Mouse (Mus musculus): Measurements from ENCODE around the gene Lrrc61.

Gene Lrrc61

GRCm38 (mm10) chr6:48568036-48568984, 13.7 kb downstream of the Lrrc61 start:
- Histone ChIP-seq H3K27me3 (ENCODE audit: control insufficient read depth, insufficient read depth, low read length, poor library complexity, severe bottlenecking) (no peaks in the 10 kb centered on the region), H3K36me3 (ENCODE audit: control insufficient read depth, insufficient read depth, low read length, poor library complexity, severe bottlenecking) (peaks cover 4% of the 10 kb centered on the region; the same call in 1 of the 2 replicates)
- no peak for DNase-seq (ENCODE audit: low read depth, low spot score)

GRCm38 (mm10) chr6:48569065-48569807, 14.6 kb downstream of the Lrrc61 start:
- DNase-seq (ENCODE audit: low read depth, low spot score) = peak; percentile 23
- H3K36me3 ChIP-seq (ENCODE audit: control insufficient read depth, insufficient read depth, low read length, poor library complexity, severe bottlenecking) = peaks cover 4% of the 10 kb centered on the region; the same call in 1 of the 2 replicates
- no peaks in the 10 kb centered on the region for H3K27me3 ChIP-seq (ENCODE audit: control insufficient read depth, insufficient read depth, low read length, poor library complexity, severe bottlenecking)

- Histone ChIP-seq H3K36me3 (ENCODE audit: control insufficient read depth, insufficient read depth, low read length, poor library complexity, severe bottlenecking) (no peaks in the 10 kb centered on the region), H3K27me3 (ENCODE audit: control insufficient read depth, insufficient read depth, low read length, poor library complexity, severe bottlenecking) (no peaks in the 10 kb centered on the region)
- no peak for DNase-seq (ENCODE audit: low read depth, low spot score)
Measured at GRCm38 (mm10) chr6:48572014-48572413, 17.4 kb downstream of the Lrrc61 start.

GRCm38 (mm10) chr6:48572572-48573061, 18.0 kb downstream of the Lrrc61 start, which contains the start of gene Rarres2:
Rarres2 (minus strand) TSS chr6:48572789.
- H3K27me3 ChIP-seq (ENCODE audit: control insufficient read depth, insufficient read depth, low read length, poor library complexity, severe bottlenecking) = no peaks in the 10 kb centered on the region
- no peaks in the 10 kb centered on the region for H3K36me3 ChIP-seq (ENCODE audit: control insufficient read depth, insufficient read depth, low read length, poor library complexity, severe bottlenecking)
- no peak for DNase-seq (ENCODE audit: low read depth, low spot score)

- Histone ChIP-seq H3K27me3 (ENCODE audit: control insufficient read depth, insufficient read depth, low read length, poor library complexity, severe bottlenecking) (no peaks in the 10 kb centered on the region), H3K36me3 (ENCODE audit: control insufficient read depth, insufficient read depth, low read length, poor library complexity, severe bottlenecking) (no peaks in the 10 kb centered on the region)
- DNase-seq (ENCODE audit: low read depth, low spot score) = no peak
Measured at GRCm38 (mm10) chr6:48573280-48573679, 18.7 kb downstream of the Lrrc61 start.

GRCm38 (mm10) chr6:48573981-48574380, 19.4 kb downstream of the Lrrc61 start:
- Histone ChIP-seq H3K27me3 (ENCODE audit: control insufficient read depth, insufficient read depth, low read length, poor library complexity, severe bottlenecking) (no peaks in the 10 kb centered on the region), H3K36me3 (ENCODE audit: control insufficient read depth, insufficient read depth, low read length, poor library complexity, severe bottlenecking) (no peaks in the 10 kb centered on the region)
- no peak for DNase-seq (ENCODE audit: low read depth, low spot score)

- Histone ChIP-seq H3K36me3 (ENCODE audit: control insufficient read depth, insufficient read depth, low read length, poor library complexity, severe bottlenecking) (no peaks in the 10 kb centered on the region), H3K27me3 (ENCODE audit: control insufficient read depth, insufficient read depth, low read length, poor library complexity, severe bottlenecking) (no peaks in the 10 kb centered on the region)
- DNase-seq (ENCODE audit: low read depth, low spot score) = no peak
Measured at GRCm38 (mm10) chr6:48578736-48579135, 24.1 kb downstream of the Lrrc61 start.

- DNase-seq (ENCODE audit: low read depth, low spot score) = no peak
- no peaks in the 10 kb centered on the region for H3K36me3 ChIP-seq (ENCODE audit: control insufficient read depth, insufficient read depth, low read length, poor library complexity, severe bottlenecking)
- H3K27me3 ChIP-seq (ENCODE audit: control insufficient read depth, insufficient read depth, low read length, poor library complexity, severe bottlenecking) = no peaks in the 10 kb centered on the region
Measured at GRCm38 (mm10) chr6:48579215-48579648, 24.6 kb downstream of the Lrrc61 start.

GRCm38 (mm10) chr6:48581257-48581656, 26.7 kb downstream of the Lrrc61 start:
- DNase-seq (ENCODE audit: low read depth, low spot score) = no peak
- Histone ChIP-seq H3K36me3 (ENCODE audit: control insufficient read depth, insufficient read depth, low read length, poor library complexity, severe bottlenecking) (no peaks in the 10 kb centered on the region), H3K27me3 (ENCODE audit: control insufficient read depth, insufficient read depth, low read length, poor library complexity, severe bottlenecking) (no peaks in the 10 kb centered on the region)

- Histone ChIP-seq H3K27me3 (ENCODE audit: control insufficient read depth, insufficient read depth, low read length, poor library complexity, severe bottlenecking) (no peaks in the 10 kb centered on the region), H3K36me3 (ENCODE audit: control insufficient read depth, insufficient read depth, low read length, poor library complexity, severe bottlenecking) (no peaks in the 10 kb centered on the region)
- DNase-seq (ENCODE audit: low read depth, low spot score) = peak; percentile 81
Measured at GRCm38 (mm10) chr6:48582037-48582436, 27.4 kb downstream of the Lrrc61 start.

GRCm38 (mm10) chr6:48589194-48589750, 34.7 kb downstream of the Lrrc61 start, which contains the start of gene Gm45021:
Gm45021 (plus strand) TSS chr6:48589610.
- Histone ChIP-seq H3K27me3 (ENCODE audit: control insufficient read depth, insufficient read depth, low read length, poor library complexity, severe bottlenecking) (no peaks in the 10 kb centered on the region), H3K36me3 (ENCODE audit: control insufficient read depth, insufficient read depth, low read length, poor library complexity, severe bottlenecking) (no peaks in the 10 kb centered on the region)
- DNase-seq (ENCODE audit: low read depth, low spot score) = no peak

- H3K27me3 ChIP-seq (ENCODE audit: control insufficient read depth, insufficient read depth, low read length, poor library complexity, severe bottlenecking) = no peaks in the 10 kb centered on the region
- no peaks in the 10 kb centered on the region for H3K36me3 ChIP-seq (ENCODE audit: control insufficient read depth, insufficient read depth, low read length, poor library complexity, severe bottlenecking)
- no peak for DNase-seq (ENCODE audit: low read depth, low spot score)
Measured at GRCm38 (mm10) chr6:48591221-48591845, 36.7 kb downstream of the Lrrc61 start.

GRCm38 (mm10) chr6:48591871-48592270, 37.3 kb downstream of the Lrrc61 start:
- H3K36me3 ChIP-seq (ENCODE audit: control insufficient read depth, insufficient read depth, low read length, poor library complexity, severe bottlenecking) = no peaks in the 10 kb centered on the region
- H3K27me3 ChIP-seq (ENCODE audit: control insufficient read depth, insufficient read depth, low read length, poor library complexity, severe bottlenecking) = no peaks in the 10 kb centered on the region
- no peak for DNase-seq (ENCODE audit: low read depth, low spot score)
